Mouse (Mus musculus): Measurements from ENCODE around the gene Dnttip2.

DNA sequence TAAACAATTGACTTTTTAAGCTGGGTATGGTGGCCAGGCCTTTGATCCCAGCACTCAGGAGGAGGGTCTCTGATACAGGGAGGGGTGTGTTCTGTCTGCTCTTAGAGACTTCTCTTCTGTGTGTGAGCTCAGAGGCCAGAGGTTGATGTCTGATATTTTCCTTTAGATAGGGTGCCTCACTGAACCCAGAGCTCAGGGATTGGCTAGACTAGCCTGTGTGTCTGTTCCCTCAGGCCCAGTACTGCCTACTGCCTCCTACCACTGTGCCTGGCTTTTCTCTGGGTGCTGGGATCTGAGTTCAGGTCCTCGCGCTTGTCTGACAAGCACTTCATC lies 26.5 kb upstream of the Dnttip2 start:
- TF ChIP-seq CTCF (IDR thresholded peaks at IDR 0.05; ENCODE audit: low read depth): no peak
- TF ChIP-seq EP300 (optimal IDR thresholded peaks at IDR 0.05): no peak

Data from stomach, postnatal 0 days (tissue).